Mouse (Mus musculus) spleen, adult 2 months (tissue): ENCODE data around the gene Sf3a2. TPM values are rescaled to one million over a fixed set of nuclear protein-coding genes. Genes with fewer than 3 reads are reported as not detected.
A peak's percentile ranks its signal among the peaks of the same experiment; 100 is the strongest.

Experiments
- DNase-seq, 2 experiments: peaks; one replicate each; pipeline versions ENCODE4 v3.0.0 to v3.0.0-alpha.2; 2012 to 2021; ENCODE audit warnings: low spot score in 2 of 2, low read depth in 1 of 2
- H3K27ac ChIP-seq: fragments of 200-500 bp; 2 replicates; pipeline ENCODE4 v1.5.1; 2012; ENCODE audit warnings: low read length, inconsistent platforms; ENCODE audit not compliant: insufficient read depth
- H3K27me3 ChIP-seq: fragments of 200-500 bp; 2 replicates; pipeline ENCODE4 v1.6.1; 2012; ENCODE audit warnings: mild to moderate bottlenecking, moderate library complexity, low read length, inconsistent platforms; ENCODE audit not compliant: control insufficient read depth, insufficient read depth
- H3K36me3 ChIP-seq: fragments of 200-500 bp; 2 replicates; pipeline ENCODE4 v1.6.1; 2012; ENCODE audit warnings: mild to moderate bottlenecking, low read length, inconsistent platforms; ENCODE audit not compliant: control insufficient read depth, insufficient read depth
- H3K4me1 ChIP-seq: fragments of 200-500 bp; 2 replicates; pipeline ENCODE4 v1.6.1; 2011; ENCODE audit warnings: inconsistent platforms; ENCODE audit not compliant: control insufficient read depth, insufficient read depth, insufficient read length
- H3K4me3 ChIP-seq: fragments of 200-500 bp; 2 replicates; pipeline ENCODE4 v1.5.1; 2011; ENCODE audit warnings: mild to moderate bottlenecking, inconsistent platforms; ENCODE audit not compliant: insufficient read depth, insufficient read length; ENCODE audit errors: extremely low read depth
- CTCF ChIP-seq: fragments of 200-500 bp; IDR thresholded peaks from 2 replicates; pipeline ENCODE4 v1.5.1; 2011; ENCODE audit warnings: mild to moderate bottlenecking, inconsistent platforms; ENCODE audit not compliant: insufficient read depth, insufficient read length, insufficient replicate concordance; ENCODE audit errors: extremely low read depth
- POLR2A ChIP-seq: fragments of 200-500 bp; IDR thresholded peaks from 2 replicates; pipeline ENCODE4 v1.6.1; 2011; ENCODE audit warnings: low read depth, low read length, inconsistent platforms
- WGBS: fragments of 180-500 bp; shearing (Covaris S2); methylation state at CpG from one replicate; pipeline ENCODE4 v1.1.7; 2018; 5-methylcytosine and 5-hydroxymethylcytosine counted together
- polyA plus RNA-seq: library from polyadenylated mRNA; depleted of rRNA; stranded (reverse); fragments of >200 nt; gene quantifications from 2 replicates; pipeline ENCODE4 v1.2.3, GENCODE M21; 2012; rRNA removed

Gene Sf3a2
- 38.7 and 54.3 TPM in 2 replicates for polyA plus RNA-seq

- H3K4me1 ChIP-seq, result peaks cover 4% of the 10 kb centered on the region; the same call in 1 of the 2 replicates
- H3K36me3 ChIP-seq, result peaks cover 29% of the 10 kb centered on the region
- no peaks in the 10 kb centered on the region for H3K27me3 ChIP-seq
- H3K4me3 ChIP-seq, result peak within 1 kb of the TSS; percentile 94
- peak; percentile 93 to 96 for DNase-seq
- TF ChIP-seq CTCF (no peak), POLR2A (no peak; the same call in 1 of the 2 replicates)
- H3K27ac ChIP-seq, result peak within 1 kb of the TSS; percentile 100
- under 1% methylated on average over 104 of the region's 104 CpGs for WGBS
These were observed at the start of gene Sf3a2, which contains the start of gene Plekhj1 for GRCm38 (mm10) chr10:80798150-80799006. Sf3a2 (plus strand) TSS chr10:80798198. Plekhj1 (minus strand) TSS chr10:80798626.

DNA sequence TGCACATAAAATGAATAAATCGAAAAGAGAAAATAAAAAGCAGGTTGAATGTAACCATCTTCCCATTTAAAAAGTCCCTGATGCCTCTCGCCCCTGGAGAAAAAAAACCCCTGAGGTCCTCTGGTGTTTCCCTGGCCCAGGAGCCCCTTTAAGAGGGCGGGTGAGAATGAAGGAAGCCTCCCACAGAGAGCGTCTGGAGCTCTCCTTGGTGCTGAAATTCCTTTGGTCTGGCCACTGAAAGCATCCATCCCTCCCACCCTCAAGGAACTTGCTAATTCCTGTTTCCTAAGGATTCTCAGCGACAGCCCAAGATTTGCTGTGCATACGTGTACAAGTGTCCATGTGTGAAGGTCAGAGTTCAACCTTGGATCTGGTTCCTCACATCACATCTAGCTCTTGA lies 49.4 kb upstream of the Sf3a2 start:
- no peak for TF ChIP-seq CTCF
- no peak for TF ChIP-seq POLR2A
- H3K27me3 ChIP-seq, result no peaks in the 10 kb centered on the region
- no peaks in the 10 kb centered on the region for H3K36me3 ChIP-seq
- no peak overlapping the region for H3K4me3 ChIP-seq
- DNase-seq, result peak in 1 of 2 experiments; percentile 31
- H3K4me1 ChIP-seq, result peaks cover 11% of the 10 kb centered on the region; the same call in 1 of the 2 replicates
- H3K27ac ChIP-seq, result no peak overlapping the region
- 19% methylated on average over 6 of the region's 6 CpGs for WGBS

DNA sequence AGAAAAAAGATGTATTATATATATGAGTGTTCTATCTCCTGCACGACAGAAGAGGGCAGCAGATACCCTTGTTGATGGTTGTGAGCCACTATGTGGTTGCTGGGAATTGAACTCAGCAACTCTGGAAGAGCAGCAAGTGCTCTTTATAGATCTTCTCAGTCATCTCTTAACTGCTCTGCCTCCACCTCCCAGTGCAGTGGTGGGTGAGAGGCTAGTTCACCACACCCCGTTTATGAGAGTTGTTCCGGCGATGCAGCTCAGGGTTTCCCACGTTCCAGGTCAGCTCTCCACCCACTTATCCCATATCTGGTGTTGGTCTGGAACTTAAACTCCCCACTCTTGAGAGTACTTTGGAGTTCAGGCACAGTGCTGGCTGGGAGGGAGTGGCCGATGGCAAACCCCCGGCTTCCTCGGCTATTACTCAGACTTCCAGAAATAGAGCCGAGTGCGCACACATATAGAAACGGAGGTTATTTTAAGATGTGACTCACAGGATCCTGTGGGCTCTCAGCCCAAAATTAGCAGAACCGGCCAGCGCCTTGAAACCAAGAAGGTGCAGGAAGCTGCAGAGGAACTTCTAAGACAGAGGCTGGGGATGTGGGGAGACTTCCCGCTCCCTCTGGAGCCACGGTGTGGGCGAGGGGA lies 46.7 kb upstream of the Sf3a2 start:
- WGBS, result under 1% methylated on average over 16 of the region's 16 CpGs
- no peak overlapping the region for H3K4me3 ChIP-seq

GRCm38 (mm10) chr10:80752079-80752625 lies 45.8 kb upstream of the Sf3a2 start:
- H3K4me3 ChIP-seq, result no peak overlapping the region
- TF ChIP-seq CTCF (no peak), POLR2A (no peak)
- H3K36me3 ChIP-seq, result no peaks in the 10 kb centered on the region
- no peaks in the 10 kb centered on the region for H3K27me3 ChIP-seq
- DNase-seq, result peak in 1 of 2 experiments; percentile 44
- 3% methylated on average over 6 of the region's 6 CpGs for WGBS
- H3K27ac ChIP-seq, result peak overlapping the region; percentile 20; the same call in 1 of the 2 replicates
- H3K4me1 ChIP-seq, result peaks cover 23% of the 10 kb centered on the region; the same call in 1 of the 2 replicates

More for the DNA sequence above, 46.7 kb upstream of the Sf3a2 start:
- Histone ChIP-seq H3K27ac (peak overlapping the region; percentile 20), H3K36me3 (no peaks in the 10 kb centered on the region), H3K4me1 (peaks cover 15% of the 10 kb centered on the region; the same call in 1 of the 2 replicates), H3K27me3 (no peaks in the 10 kb centered on the region)
- TF ChIP-seq POLR2A, result no peak
- peak; percentile 28; the same call in 1 of the 2 replicates for TF ChIP-seq CTCF
- DNase-seq, result peak; percentile 22 to 64

- under 1% methylated on average over 57 of the region's 57 CpGs for WGBS
- H3K27me3 ChIP-seq, result no peaks in the 10 kb centered on the region
- no peaks in the 10 kb centered on the region for H3K36me3 ChIP-seq
- peak within 1 kb of the TSS; percentile 62 for H3K27ac ChIP-seq
- peaks cover 28% of the 10 kb centered on the region; the same call in 1 of the 2 replicates for H3K4me1 ChIP-seq
- TF ChIP-seq CTCF (no peak), POLR2A (peak; percentile 32)
- peak within 1 kb of the TSS; percentile 87 for H3K4me3 ChIP-seq
- DNase-seq, result peak; percentile 94 to 99
These were observed 43.3 kb upstream of the Sf3a2 start, which contains the start of gene Dot1l for GRCm38 (mm10) chr10:80754594-80755290. Dot1l (plus strand) TSS chr10:80755206.
